Mouse (Mus musculus) lung, postnatal 0 days (tissue): Measurements from ENCODE around the gene Grk6.

Experiments
- CTCF ChIP-seq: IDR thresholded peaks from 2 replicates; pipeline ENCODE4 v1.5.1; 2016; ENCODE audit warnings: antibody characterized with exemption, mild to moderate bottlenecking
- EP300 ChIP-seq: IDR thresholded peaks from 2 replicates; pipeline ENCODE4 v1.6.1; 2016; ENCODE audit warnings: antibody characterized with exemption, mild to moderate bottlenecking, control low read depth

- TF ChIP-seq CTCF = no peak
- no peak for TF ChIP-seq EP300
Measured at GRCm38 (mm10) chr13:55444937-55445315, at the start of gene Grk6.
